Mouse (Mus musculus): ENCODE measurements at regions not wholly inside any gene's neighbourhood (a gene's known extent, or its start where the extent isn't known, plus 50 kb on each side); places are given as distances from the start of the nearest gene placed in this dataset.
"Not testable (repeated sequence)": the region's sequence is repeated elsewhere in the genome, so short reads cannot be mapped to it uniquely, and the experiment has no call there.

GRCm38 (mm10) chr14:53537895-53538294, 716.0 kb downstream of the Dad1 start:
- not testable (repeated sequence) for H3K9ac ChIP-seq; H3K9me3 ChIP-seq; H3K27me3 ChIP-seq; H3K4me1 ChIP-seq; H3K36me3 ChIP-seq; H3K4me3 ChIP-seq; ATAC-seq (ENCODE audit: borderline replicate concordance, extremely low read depth, low FRiP score, low TSS enrichment); H3K27ac ChIP-seq; H3K4me2 ChIP-seq
- WGBS = 53% methylated on average over 7 of the region's 7 CpGs

- not testable (repeated sequence) for H3K4me2 ChIP-seq; H3K27ac ChIP-seq; H3K9me3 ChIP-seq; H3K9ac ChIP-seq; ATAC-seq (ENCODE audit: borderline replicate concordance, extremely low read depth, low FRiP score, low TSS enrichment); H3K4me3 ChIP-seq; H3K36me3 ChIP-seq; H3K27me3 ChIP-seq; H3K4me1 ChIP-seq
- no CpG with 5 or more reads among the region's 3 CpGs for WGBS
Observed at GRCm38 (mm10) chr14:53523430-53523829, 730.5 kb downstream of the Dad1 start.

DNA sequence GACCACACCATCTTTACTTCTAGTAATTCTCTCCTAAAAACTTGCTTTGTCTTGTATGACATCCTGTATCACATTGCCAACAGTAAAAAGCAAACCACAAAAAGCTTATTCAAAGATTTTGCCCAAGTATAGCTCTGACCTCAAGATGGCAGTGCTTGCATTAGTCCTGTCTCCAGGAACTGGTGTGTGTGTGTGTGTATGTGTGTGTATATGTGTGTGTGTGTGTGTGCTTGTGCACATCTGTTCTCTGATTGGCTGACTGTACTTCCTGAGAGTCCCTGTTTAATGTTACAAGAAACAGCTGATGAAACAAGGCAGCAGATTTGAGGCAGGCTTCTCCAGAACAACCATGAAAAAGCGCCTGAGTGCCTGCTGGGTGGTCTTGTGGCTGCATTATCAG, 735.0 kb downstream of the Dad1 start:
- H3K4me1 ChIP-seq; ATAC-seq (ENCODE audit: borderline replicate concordance, extremely low read depth, low FRiP score, low TSS enrichment); H3K36me3 ChIP-seq; H3K27ac ChIP-seq; H3K27me3 ChIP-seq; H3K9me3 ChIP-seq; H3K4me3 ChIP-seq; H3K4me2 ChIP-seq; H3K9ac ChIP-seq: not testable (repeated sequence)
- WGBS = no CpG with 5 or more reads among the region's 1 CpGs

GRCm38 (mm10) chr14:53516623-53517238, 737.2 kb downstream of the Dad1 start:
- H3K4me1 ChIP-seq; H3K27me3 ChIP-seq; ATAC-seq (ENCODE audit: borderline replicate concordance, extremely low read depth, low FRiP score, low TSS enrichment); H3K4me3 ChIP-seq; H3K4me2 ChIP-seq; H3K36me3 ChIP-seq; H3K9me3 ChIP-seq; H3K27ac ChIP-seq; H3K9ac ChIP-seq: not testable (repeated sequence)
- no CpG with 5 or more reads among the region's 10 CpGs for WGBS

DNA sequence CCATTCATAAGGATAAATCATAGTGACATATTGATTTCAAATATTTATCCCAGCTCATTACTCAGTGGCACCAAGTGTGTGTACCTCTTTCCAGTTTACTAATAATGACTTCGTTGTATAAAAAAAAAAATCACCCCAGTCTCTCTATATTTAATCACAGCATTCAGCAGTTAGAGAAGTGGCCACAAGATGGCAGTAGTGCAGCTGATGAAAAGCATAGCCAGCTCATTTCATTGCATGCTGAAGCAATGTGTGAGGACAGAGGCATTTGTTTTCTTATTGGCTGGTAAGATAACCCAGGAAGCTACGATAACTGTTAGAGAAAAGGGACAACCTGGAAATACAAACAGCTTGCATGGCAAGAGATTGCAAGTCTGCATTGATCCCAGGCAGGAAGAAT, 748.5 kb downstream of the Dad1 start:
- not testable (repeated sequence) for H3K4me3 ChIP-seq; H3K27me3 ChIP-seq; H3K36me3 ChIP-seq; H3K9ac ChIP-seq; H3K27ac ChIP-seq; H3K9me3 ChIP-seq; ATAC-seq (ENCODE audit: borderline replicate concordance, extremely low read depth, low FRiP score, low TSS enrichment); H3K4me1 ChIP-seq; H3K4me2 ChIP-seq
- 23% methylated on average over 1 of the region's 2 CpGs for whole genome bisulfite sequencing

DNA sequence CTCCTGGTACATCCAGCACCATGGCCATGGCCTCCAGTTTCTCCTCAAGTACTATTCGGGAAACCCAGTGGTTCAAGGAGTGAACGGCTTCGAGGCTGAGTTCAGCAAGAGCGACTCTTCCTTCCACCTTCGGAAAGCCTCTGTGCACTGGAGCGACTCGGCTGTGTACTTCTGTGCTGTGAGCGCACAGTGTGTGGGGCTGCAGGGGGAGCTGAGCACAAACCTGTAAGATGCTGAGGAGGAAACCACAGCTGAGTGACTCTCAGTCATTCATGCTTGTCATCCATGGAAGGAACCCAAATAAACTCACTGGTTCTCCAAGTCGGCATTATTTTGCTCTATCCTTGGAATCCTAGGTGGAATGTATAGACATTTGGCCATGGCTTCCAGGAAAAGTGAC, 765.5 kb downstream of the Dad1 start:
- not testable (repeated sequence) for ATAC-seq (ENCODE audit: borderline replicate concordance, extremely low read depth, low FRiP score, low TSS enrichment); H3K4me2 ChIP-seq; H3K9me3 ChIP-seq; H3K4me1 ChIP-seq; H3K27ac ChIP-seq; H3K9ac ChIP-seq; H3K27me3 ChIP-seq; H3K36me3 ChIP-seq; H3K4me3 ChIP-seq
- WGBS = 77% methylated on average over 8 of the region's 9 CpGs

- H3K4me2 ChIP-seq; H3K36me3 ChIP-seq; H3K9ac ChIP-seq; ATAC-seq (ENCODE audit: borderline replicate concordance, extremely low read depth, low FRiP score, low TSS enrichment); H3K9me3 ChIP-seq; H3K4me1 ChIP-seq; H3K27me3 ChIP-seq; H3K4me3 ChIP-seq; H3K27ac ChIP-seq: not testable (repeated sequence)
- 25% methylated on average over 5 of the region's 5 CpGs for WGBS
Observed at GRCm38 (mm10) chr14:53487611-53488010, 766.3 kb downstream of the Dad1 start.

DNA sequence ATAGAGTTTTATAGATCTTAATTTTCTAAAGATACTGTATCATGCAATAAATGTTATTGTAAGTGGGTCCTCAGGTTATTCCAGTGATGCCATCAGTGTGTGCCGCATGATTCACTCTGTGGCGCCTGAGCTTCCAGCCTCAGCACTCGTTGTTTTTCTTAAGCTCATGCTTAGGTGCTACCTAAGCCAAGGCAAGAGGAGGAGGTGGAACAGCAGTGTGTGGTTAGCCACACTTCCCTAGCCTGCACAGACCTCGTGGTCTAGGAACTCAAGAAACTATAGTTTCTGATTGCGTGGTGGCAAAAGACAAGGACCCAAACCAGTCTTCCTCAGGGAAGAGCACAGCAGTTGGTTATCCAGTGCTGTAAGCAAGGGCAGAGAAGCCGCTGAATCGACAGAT, 779.7 kb downstream of the Dad1 start:
- not testable (repeated sequence) for H3K27me3 ChIP-seq

DNA sequence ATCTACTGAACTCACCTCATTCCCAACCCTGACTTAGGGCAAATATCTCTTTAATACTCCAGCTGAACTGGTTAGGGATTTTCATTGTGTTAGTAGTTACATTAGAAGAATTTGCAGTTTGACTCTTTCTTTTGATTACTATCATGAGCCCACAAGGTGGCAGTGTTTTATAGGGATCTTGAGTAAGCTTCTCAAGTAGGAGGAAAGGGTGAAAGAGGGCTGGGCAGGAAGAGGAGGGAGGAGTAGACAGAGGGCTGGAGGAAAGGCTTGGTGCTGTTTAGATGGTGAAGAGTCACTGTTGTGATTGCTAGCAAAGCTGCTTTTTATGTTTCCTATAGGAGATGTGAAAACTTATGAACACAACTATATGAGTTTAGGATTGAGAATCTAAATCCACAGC, 793.1 kb downstream of the Dad1 start:
- H3K27me3 ChIP-seq; H3K4me2 ChIP-seq; H3K9ac ChIP-seq; H3K4me1 ChIP-seq; ATAC-seq (ENCODE audit: borderline replicate concordance, extremely low read depth, low FRiP score, low TSS enrichment); H3K4me3 ChIP-seq; H3K36me3 ChIP-seq; H3K27ac ChIP-seq; H3K9me3 ChIP-seq: not testable (repeated sequence)

More for the DNA sequence above, 779.7 kb downstream of the Dad1 start:
- 87% methylated on average over 7 of the region's 7 CpGs for WGBS
- not testable (repeated sequence) for ATAC-seq (ENCODE audit: borderline replicate concordance, extremely low read depth, low FRiP score, low TSS enrichment); H3K27ac ChIP-seq; H3K36me3 ChIP-seq; H3K4me3 ChIP-seq; H3K4me2 ChIP-seq; H3K9me3 ChIP-seq; H3K4me1 ChIP-seq; H3K9ac ChIP-seq

- H3K27ac ChIP-seq = no peak overlapping the region
- H3K4me2 ChIP-seq = no peak overlapping the region
- no peaks in the 10 kb centered on the region for H3K27me3 ChIP-seq
- no peak overlapping the region for H3K4me3 ChIP-seq
- no peak overlapping the region for H3K9ac ChIP-seq
- WGBS = 62% methylated on average over 1 of the region's 1 CpGs
- ATAC-seq (ENCODE audit: borderline replicate concordance, extremely low read depth, low FRiP score, low TSS enrichment) = no peak
- H3K36me3 ChIP-seq = no peaks in the 10 kb centered on the region
- H3K9me3 ChIP-seq = no peaks in the 10 kb centered on the region
- H3K4me1 ChIP-seq = no peaks in the 10 kb centered on the region
Observed at GRCm38 (mm10) chr14:53454001-53454400, 799.9 kb downstream of the Dad1 start.

DNA sequence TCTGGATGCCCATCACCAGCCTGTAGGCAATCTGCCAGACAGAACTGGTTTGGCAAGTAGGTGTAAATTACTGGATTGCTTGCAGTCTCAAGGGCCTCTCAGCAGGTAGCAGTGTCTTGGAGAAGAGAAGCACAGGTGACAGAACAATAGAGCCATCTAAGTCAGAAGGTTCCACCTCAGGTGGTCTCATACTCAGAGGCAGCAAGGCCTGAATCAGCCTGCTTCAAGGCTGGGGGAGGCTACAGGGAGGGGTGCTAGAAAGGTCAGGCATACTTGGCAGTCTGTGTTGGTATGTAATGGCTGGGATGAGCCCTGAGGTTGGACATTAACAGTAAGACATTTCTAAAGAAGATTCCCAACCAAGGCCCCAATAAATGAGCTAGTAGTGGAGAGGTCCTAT, 814.3 kb downstream of the Dad1 start:
- H3K9ac ChIP-seq; H3K4me3 ChIP-seq; H3K4me2 ChIP-seq; ATAC-seq (ENCODE audit: borderline replicate concordance, extremely low read depth, low FRiP score, low TSS enrichment); H3K9me3 ChIP-seq; H3K27ac ChIP-seq; H3K4me1 ChIP-seq; H3K36me3 ChIP-seq; H3K27me3 ChIP-seq: not testable (repeated sequence)

GRCm38 (mm10) chr14:53430130-53430529, 823.8 kb downstream of the Dad1 start:
- H3K27ac ChIP-seq; H3K27me3 ChIP-seq; H3K9me3 ChIP-seq; H3K4me2 ChIP-seq; H3K4me3 ChIP-seq; ATAC-seq (ENCODE audit: borderline replicate concordance, extremely low read depth, low FRiP score, low TSS enrichment); H3K36me3 ChIP-seq; H3K4me1 ChIP-seq; H3K9ac ChIP-seq: not testable (repeated sequence)
- 68% methylated on average over 2 of the region's 3 CpGs for WGBS

DNA sequence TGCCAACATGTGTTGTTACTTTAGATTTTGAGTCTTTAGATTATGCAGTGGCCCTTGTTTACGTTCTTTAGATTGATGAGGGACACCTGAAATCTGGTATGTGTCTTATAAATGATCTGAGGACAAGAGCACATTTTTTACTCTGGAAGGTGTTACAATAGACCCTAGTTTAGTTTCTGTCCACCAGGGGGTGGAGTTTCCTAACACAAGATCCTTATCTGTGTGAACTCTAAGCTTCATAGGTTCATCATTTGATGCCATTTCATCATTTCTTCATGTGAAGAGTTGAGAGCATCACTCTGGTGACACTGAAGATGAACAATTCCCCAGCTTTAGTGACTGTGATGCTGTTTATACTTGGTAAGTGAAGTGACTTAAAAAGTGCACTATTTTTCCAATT, 825.5 kb downstream of the Dad1 start:
- ATAC-seq (ENCODE audit: borderline replicate concordance, extremely low read depth, low FRiP score, low TSS enrichment); H3K9ac ChIP-seq; H3K9me3 ChIP-seq; H3K4me3 ChIP-seq; H3K36me3 ChIP-seq; H3K27ac ChIP-seq; H3K4me1 ChIP-seq; H3K4me2 ChIP-seq; H3K27me3 ChIP-seq: not testable (repeated sequence)
- WGBS = 68% methylated on average over 1 of the region's 1 CpGs

All from lung, embryonic 15.5 days (tissue).